Mouse (Mus musculus) neural tube, embryonic 11.5 days (tissue): ENCODE measurements around the gene Pigo. TPM values are rescaled to one million over a fixed set of nuclear protein-coding genes. Genes with fewer than 3 reads are reported as not detected.

Experiments
- ATAC-seq: fragments of 200-750 bp; cut with Nextera tagmentation; 2 replicates; pipeline ENCODE4 v1.8.0; 2017; ENCODE audit warnings: moderate number of reproducible peaks, mild to moderate bottlenecking, moderate TSS enrichment, moderate library complexity; ENCODE audit not compliant: insufficient read depth, low FRiP score, low TSS enrichment
- DNase-seq: peaks from one replicate; pipeline ENCODE4 v3.0.0-alpha.2; 2015; ENCODE audit warnings: low spot score
- H3K27ac ChIP-seq: fragments of 300-500 bp; sonication (generic); 2 replicates; pipeline ENCODE4 v1.5.1; 2014; ENCODE audit warnings: low read depth, mild to moderate bottlenecking, low read length
- H3K27me3 ChIP-seq: fragments of 300-500 bp; sonication (generic); 2 replicates; pipeline ENCODE4 v1.6.1; 2014; ENCODE audit warnings: mild to moderate bottlenecking, low read length, mixed read lengths; ENCODE audit not compliant: control insufficient read depth, insufficient read depth
- H3K36me3 ChIP-seq: fragments of 300-500 bp; sonication (generic); 2 replicates; pipeline ENCODE4 v1.6.1; 2014; ENCODE audit warnings: mild to moderate bottlenecking, low read length, moderate library complexity, mixed read lengths; ENCODE audit not compliant: control insufficient read depth, insufficient read depth
- H3K4me1 ChIP-seq: fragments of 300-500 bp; sonication (generic); 2 replicates; pipeline ENCODE4 v1.6.1; 2014; ENCODE audit warnings: low read length, mixed read lengths; ENCODE audit not compliant: control insufficient read depth, insufficient read depth
- H3K4me2 ChIP-seq: fragments of 300-500 bp; sonication (generic); 2 replicates; pipeline ENCODE4 v1.6.1; 2014; ENCODE audit warnings: low read depth, mild to moderate bottlenecking, moderate library complexity
- H3K4me3 ChIP-seq: fragments of 300-500 bp; sonication (generic); 2 replicates; pipeline ENCODE4 v1.5.1; 2014; ENCODE audit warnings: low read depth, low read length
- H3K9ac ChIP-seq: fragments of 300-500 bp; sonication (generic); 2 replicates; pipeline ENCODE4 v1.6.1; 2014; ENCODE audit warnings: mild to moderate bottlenecking, low read length
- H3K9me3 ChIP-seq: fragments of 300-500 bp; sonication (generic); 2 replicates; pipeline ENCODE4 v1.6.1; 2016; ENCODE audit warnings: low read length; ENCODE audit not compliant: control insufficient read depth
- WGBS: fragments of 180-500 bp; shearing (Covaris S2); extraction: QIAGEN DNeasy Blood & Tissue Kit; methylation state at CpG from one replicate; pipeline ENCODE4 v1.1.7; 2014; 5-methylcytosine and 5-hydroxymethylcytosine counted together
- polyA plus RNA-seq: library from polyadenylated mRNA; unstranded; fragments of >200 nt; fragmentation: Nextera tagmentation; extraction: Ambion mirVana; gene quantifications from 2 replicates; pipeline ENCODE4 v1.2.1, GENCODE M21; 2014

Gene Pigo
- polyA plus RNA-seq, 1 experiment from 2014 or later, result 23.1 TPM

DNA sequence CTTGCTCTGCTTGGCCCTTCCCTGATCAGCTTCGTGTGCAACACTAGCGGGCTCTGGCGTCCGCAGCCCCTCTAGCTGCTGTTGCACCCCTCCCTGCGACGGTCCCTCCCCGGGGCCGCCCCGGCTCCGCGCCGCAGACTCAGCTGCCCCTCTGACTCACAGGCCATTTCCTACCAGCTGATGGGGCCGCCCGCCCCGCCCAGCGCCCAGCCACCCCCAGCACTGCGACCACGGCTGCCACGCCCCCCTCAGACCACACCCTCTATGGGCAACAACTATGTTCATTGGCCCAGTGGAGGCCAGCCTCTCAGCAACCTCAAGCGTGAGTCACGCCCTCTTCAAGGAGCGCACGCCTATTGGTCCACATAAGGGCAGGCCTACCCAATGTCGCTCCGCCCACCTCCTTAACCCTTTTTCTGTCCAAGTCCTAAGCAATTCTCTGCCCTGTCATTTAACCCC, 14.5 kb upstream of the Pigo start:
- Histone ChIP-seq H3K9ac (peak overlapping the region; percentile 66), H3K27ac (0 out of 2 replicates have a peak overlapping the region, but pooled peaks have one; percentile 17), H3K36me3 (peaks cover 5% of the 10 kb centered on the region; the same call in 1 of the 2 replicates), H3K27me3 (no peaks in the 10 kb centered on the region), H3K4me3 (peak overlapping the region; percentile 58), H3K4me1 (peaks cover 20% of the 10 kb centered on the region), H3K9me3 (no peaks in the 10 kb centered on the region), H3K4me2 (peak overlapping the region; percentile 71)
- ATAC-seq (peak; percentile 93), DNase-seq (peak; percentile 95)
- WGBS, result 0% methylated on average over 24 of the region's 25 CpGs

DNA sequence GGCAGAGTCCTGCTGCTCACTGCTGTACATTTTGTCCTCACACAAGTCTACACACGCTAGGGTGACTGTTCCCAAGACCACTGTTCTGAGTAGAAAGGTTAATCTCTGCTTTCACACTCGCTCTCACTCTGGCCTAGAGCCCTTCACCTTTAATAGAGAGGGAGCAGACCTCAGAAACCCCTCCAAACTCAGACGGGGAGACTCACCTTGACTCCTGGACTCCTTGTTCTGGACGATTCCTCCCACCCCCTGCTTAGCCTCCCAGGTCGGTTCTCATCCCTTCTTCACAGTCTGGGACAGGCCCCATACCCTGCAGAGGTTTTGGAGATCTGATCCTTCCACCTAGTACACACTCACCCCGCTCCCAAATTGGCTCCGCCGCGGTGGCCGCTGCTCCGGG, 14.0 kb upstream of the Pigo start:
- H3K9me3 ChIP-seq, result no peaks in the 10 kb centered on the region
- H3K36me3 ChIP-seq, result peaks cover 5% of the 10 kb centered on the region; the same call in 1 of the 2 replicates
- 4% methylated on average over 11 of the region's 11 CpGs for WGBS
- no peaks in the 10 kb centered on the region for H3K27me3 ChIP-seq
- peak overlapping the region; percentile 66 for H3K9ac ChIP-seq
- H3K4me2 ChIP-seq, result peak overlapping the region; percentile 71
- ATAC-seq, result peak; percentile 11
- DNase-seq, result no peak
- peak overlapping the region; percentile 58 for H3K4me3 ChIP-seq
- 0 out of 2 replicates have a peak overlapping the region, but pooled peaks have one; percentile 17 for H3K27ac ChIP-seq
- peaks cover 15% of the 10 kb centered on the region for H3K4me1 ChIP-seq

DNA sequence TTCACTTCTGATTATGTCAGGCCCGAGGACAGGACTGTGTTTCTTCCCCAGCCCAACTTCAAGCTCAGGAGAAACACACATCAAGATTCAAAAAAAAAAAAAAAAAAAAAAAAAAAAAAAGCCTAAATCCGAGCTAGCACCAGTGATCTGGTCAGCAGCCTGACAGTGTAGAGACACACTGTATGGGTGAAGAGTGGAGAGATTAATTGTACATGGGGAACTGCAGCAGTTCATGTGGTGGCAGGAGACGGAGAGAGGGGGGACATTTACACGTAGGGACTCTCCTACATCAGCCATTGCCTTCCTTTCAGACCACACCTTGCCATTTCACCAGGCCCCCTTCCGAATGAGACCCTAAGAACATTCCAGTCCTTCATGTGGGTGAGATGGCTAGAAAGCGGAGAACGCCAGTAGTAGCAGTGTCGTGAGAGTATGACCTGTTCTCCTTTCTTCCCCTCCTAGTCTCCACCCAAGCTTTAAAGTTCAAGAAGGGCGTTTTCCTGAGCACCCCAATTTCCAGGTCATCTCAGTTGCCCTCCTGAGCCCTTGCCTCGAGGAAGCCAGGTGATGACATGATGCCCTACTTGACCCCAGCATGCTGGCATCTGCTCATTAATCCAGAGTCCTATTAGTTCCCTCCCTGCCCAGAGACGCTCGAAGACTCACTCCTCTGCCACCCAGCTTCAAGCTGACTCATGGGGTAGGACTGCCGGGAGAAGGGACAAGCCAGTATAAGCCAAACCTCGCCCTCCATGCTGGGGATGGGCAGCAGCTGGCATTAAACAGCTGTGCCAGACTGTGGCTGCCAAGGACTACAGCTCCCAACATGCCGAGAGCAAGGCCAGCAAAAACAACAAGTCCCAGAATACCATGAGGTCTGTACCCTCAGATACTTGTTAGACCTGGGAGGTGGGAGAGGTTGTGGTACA, 13.2 kb upstream of the Pigo start:
- 64% methylated on average over 15 of the region's 15 CpGs for WGBS

DNA sequence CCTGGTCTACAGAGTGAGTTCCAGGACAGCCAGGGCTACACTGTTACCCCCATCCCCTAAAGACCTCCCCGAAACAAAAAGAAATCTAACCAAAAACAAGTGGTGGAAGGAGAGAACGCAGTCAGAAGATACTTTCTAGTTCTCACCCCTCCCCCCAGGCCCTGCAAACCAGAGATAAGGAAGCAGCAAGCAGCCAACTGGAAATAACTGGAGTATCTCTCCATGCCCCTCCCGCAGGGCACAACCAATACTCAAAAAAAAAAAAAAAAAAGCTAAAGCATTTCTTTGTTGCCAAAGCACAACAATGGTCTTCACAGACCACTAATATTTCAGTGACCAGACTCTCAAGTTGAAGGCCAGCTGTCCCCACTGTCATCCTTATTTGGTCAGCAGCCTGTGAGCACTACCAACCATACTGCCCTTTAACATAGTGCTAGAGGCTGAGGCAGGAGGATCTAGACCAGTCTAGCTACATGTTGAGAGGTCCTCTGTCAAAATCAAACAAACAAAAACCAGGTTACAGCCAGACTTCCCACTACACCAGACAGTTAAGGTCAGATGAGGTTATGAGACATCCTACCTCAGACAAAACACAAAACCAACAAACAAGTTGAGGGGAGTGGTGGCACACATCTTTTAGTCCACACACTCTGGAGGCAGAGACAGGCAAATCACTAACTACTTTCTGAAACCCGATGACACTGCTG, 12.4 kb upstream of the Pigo start:
- no peak overlapping the region; the same call in 1 of the 2 replicates for H3K4me2 ChIP-seq
- no peak overlapping the region for H3K27ac ChIP-seq
- peaks cover 12% of the 10 kb centered on the region for H3K36me3 ChIP-seq
- no peaks in the 10 kb centered on the region for H3K27me3 ChIP-seq
- WGBS, result 74% methylated on average over 4 of the region's 4 CpGs
- H3K4me3 ChIP-seq, result no peak overlapping the region
- DNase-seq (no peak), ATAC-seq (no peak)
- H3K4me1 ChIP-seq, result peaks cover 10% of the 10 kb centered on the region; the same call in 1 of the 2 replicates
- no peaks in the 10 kb centered on the region for H3K9me3 ChIP-seq
- no peak overlapping the region for H3K9ac ChIP-seq

More for the DNA sequence above, 13.2 kb upstream of the Pigo start:
- DNase-seq (no peak), ATAC-seq (no peak)
- Histone ChIP-seq H3K4me1 (peaks cover 10% of the 10 kb centered on the region; the same call in 1 of the 2 replicates), H3K9ac (peak overlapping the region; percentile 66; the same call in 1 of the 2 replicates), H3K36me3 (peaks cover 6% of the 10 kb centered on the region), H3K27me3 (no peaks in the 10 kb centered on the region), H3K4me2 (peak overlapping the region; percentile 71), H3K4me3 (peak overlapping the region; percentile 58), H3K9me3 (no peaks in the 10 kb centered on the region), H3K27ac (no peak overlapping the region)

DNA sequence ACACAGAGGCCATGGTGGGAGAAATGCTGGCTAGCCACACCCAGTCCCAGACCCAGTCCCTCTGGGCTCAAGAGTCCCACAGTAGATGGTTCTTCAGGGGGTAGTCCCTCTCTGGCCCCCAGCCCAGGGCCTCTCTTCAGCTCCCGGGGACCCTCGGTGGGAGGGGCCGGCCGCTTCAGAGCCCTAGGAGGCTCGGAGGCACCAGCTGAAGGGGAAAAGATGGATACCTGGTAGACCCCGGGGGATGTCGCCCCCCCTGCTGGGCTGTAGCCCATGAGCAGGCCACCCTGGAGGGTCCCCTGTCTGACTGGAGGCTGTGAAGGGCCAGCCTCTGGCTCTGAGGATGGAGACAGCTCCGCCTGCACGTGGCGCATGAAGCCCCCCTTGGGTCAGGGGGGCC, 10.7 kb upstream of the Pigo start:
- Histone ChIP-seq H3K4me2 (no peak overlapping the region), H3K4me1 (peaks cover 15% of the 10 kb centered on the region), H3K27ac (no peak overlapping the region), H3K27me3 (no peaks in the 10 kb centered on the region), H3K36me3 (peaks cover 12% of the 10 kb centered on the region), H3K4me3 (no peak overlapping the region), H3K9ac (no peak overlapping the region), H3K9me3 (no peaks in the 10 kb centered on the region)
- WGBS, result 84% methylated on average over 10 of the region's 10 CpGs
- ATAC-seq (no peak), DNase-seq (no peak)

DNA sequence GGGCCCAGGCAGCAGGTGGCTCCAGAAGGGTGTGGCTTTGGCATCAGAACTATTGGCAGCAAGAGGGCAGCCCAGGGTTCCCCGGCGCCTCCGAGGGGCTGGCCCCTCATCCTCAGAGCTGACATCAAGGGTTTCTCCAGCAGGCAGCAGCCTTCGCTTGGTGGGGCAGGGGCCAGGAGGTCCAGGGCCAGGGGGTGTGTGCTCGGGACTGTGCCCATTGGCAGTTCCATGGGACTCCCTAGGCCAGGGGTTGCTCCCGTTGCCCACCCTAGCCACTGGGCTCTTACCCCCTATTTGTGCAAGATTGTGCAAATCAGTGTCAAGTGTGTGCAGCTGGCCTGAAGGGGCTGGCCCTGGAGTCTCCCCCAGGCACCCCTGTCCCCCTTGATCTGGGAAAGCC, 10.2 kb upstream of the Pigo start:
- WGBS, result 83% methylated on average over 6 of the region's 6 CpGs
- no peaks in the 10 kb centered on the region for H3K9me3 ChIP-seq
- DNase-seq (no peak), ATAC-seq (no peak)
- H3K36me3 ChIP-seq, result peaks cover 12% of the 10 kb centered on the region
- peaks cover 14% of the 10 kb centered on the region for H3K4me1 ChIP-seq
- no peak overlapping the region for H3K27ac ChIP-seq
- no peak overlapping the region for H3K9ac ChIP-seq
- no peak overlapping the region for H3K4me3 ChIP-seq
- no peaks in the 10 kb centered on the region for H3K27me3 ChIP-seq
- H3K4me2 ChIP-seq, result no peak overlapping the region

DNA sequence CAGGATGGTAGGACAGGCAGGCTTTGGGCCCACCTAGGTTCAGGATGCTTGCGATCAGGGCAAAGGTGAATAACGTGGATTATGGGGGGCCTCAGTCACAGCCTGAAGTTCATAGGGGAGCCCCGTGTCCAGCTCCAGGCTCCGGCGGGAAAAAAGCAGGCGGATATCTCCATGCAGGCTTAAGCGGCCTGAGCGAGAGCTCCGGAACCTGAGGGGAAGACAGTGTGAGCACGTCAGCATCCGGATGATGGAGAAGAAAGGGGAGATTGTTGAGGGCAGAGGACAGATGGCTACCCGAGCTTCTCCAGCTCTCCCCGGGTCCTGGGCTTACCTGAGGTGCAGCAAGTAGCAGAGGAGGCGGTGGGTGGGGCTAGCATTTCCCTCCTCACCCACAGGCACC, 7.9 kb upstream of the Pigo start:
- Histone ChIP-seq H3K27ac (no peak overlapping the region), H3K9ac (no peak overlapping the region), H3K27me3 (no peaks in the 10 kb centered on the region), H3K4me1 (peaks cover 10% of the 10 kb centered on the region), H3K36me3 (peaks cover 17% of the 10 kb centered on the region), H3K9me3 (no peaks in the 10 kb centered on the region), H3K4me3 (no peak overlapping the region), H3K4me2 (no peak overlapping the region)
- DNase-seq (no peak), ATAC-seq (no peak)
- WGBS, result 87% methylated on average over 14 of the region's 14 CpGs

DNA sequence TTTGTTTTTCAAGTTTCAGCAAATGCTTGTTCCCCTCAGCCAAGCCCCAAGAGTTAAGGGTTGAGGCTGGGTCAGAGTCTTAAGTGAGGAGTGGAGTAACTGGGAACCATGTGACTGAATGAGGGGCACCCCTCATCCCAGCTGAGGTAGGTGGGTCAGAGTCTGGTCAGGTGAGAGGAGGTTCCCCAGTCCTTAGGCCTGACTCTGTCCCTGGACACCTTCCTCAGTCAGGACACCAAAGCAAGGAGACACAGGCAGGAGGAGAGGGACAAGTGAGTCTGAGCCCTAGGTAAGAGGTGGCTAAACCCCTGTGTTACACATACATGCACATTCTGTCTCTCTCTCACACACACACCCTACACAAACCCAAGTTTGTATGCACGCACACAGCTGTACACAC, 6.9 kb upstream of the Pigo start:
- H3K4me2 ChIP-seq, result no peak overlapping the region
- no peak overlapping the region for H3K4me3 ChIP-seq
- H3K4me1 ChIP-seq, result peaks cover 10% of the 10 kb centered on the region
- ATAC-seq (no peak), DNase-seq (no peak)
- 0 out of 2 replicates have a peak overlapping the region, but pooled peaks have one; percentile 10 for H3K27ac ChIP-seq
- H3K9me3 ChIP-seq, result no peaks in the 10 kb centered on the region
- no peak overlapping the region for H3K9ac ChIP-seq
- H3K36me3 ChIP-seq, result peaks cover 22% of the 10 kb centered on the region
- 100% methylated on average over 1 of the region's 1 CpGs for WGBS
- H3K27me3 ChIP-seq, result no peaks in the 10 kb centered on the region
